Mouse (Mus musculus) limb, embryonic 14.5 days (tissue): ENCODE data around the gene Otof. TPM values are rescaled to one million over a fixed set of nuclear protein-coding genes. Genes with fewer than 3 reads are reported as not detected.
A peak's percentile ranks its signal among the peaks of the same experiment; 100 is the strongest.

Source experiments
- ATAC-seq: fragments of 200-750 bp; cut with Nextera tagmentation; 2 replicates; pipeline ENCODE4 v1.8.0; 2017; ENCODE audit warnings: low read depth, moderate number of reproducible peaks, moderate TSS enrichment; ENCODE audit not compliant: low FRiP score
- DNase-seq: peaks from one replicate; pipeline ENCODE4 v3.0.0-alpha.2; 2015; ENCODE audit warnings: low spot score
- H3K27ac ChIP-seq: fragments of 300-500 bp; sonication (generic); replicated peaks from 2 replicates; pipeline ENCODE4 v1.5.1; 2014; ENCODE audit warnings: low read depth, mild to moderate bottlenecking, low read length, moderate library complexity, mixed read lengths
- H3K27me3 ChIP-seq: fragments of 300-500 bp; sonication (generic); 2 replicates; pipeline ENCODE4 v1.6.1; 2014; ENCODE audit warnings: low read length, mixed read lengths; ENCODE audit not compliant: control insufficient read depth, insufficient read depth
- H3K36me3 ChIP-seq: fragments of 300-500 bp; sonication (generic); 2 replicates; pipeline ENCODE4 v1.6.1; 2014; ENCODE audit warnings: mild to moderate bottlenecking, low read length, moderate library complexity, mixed read lengths; ENCODE audit not compliant: control insufficient read depth, insufficient read depth
- H3K4me1 ChIP-seq: fragments of 300-500 bp; sonication (generic); 2 replicates; pipeline ENCODE4 v1.6.1; 2014; ENCODE audit warnings: antibody characterized with exemption, low read length, mixed read lengths; ENCODE audit not compliant: control insufficient read depth, insufficient read depth
- H3K4me2 ChIP-seq: fragments of 300-500 bp; sonication (generic); replicated peaks from 2 replicates; pipeline ENCODE4 v1.6.1; 2014; ENCODE audit warnings: low read depth, mild to moderate bottlenecking, low read length, moderate library complexity; ENCODE audit not compliant: severe bottlenecking
- H3K4me3 ChIP-seq: fragments of 300-500 bp; sonication (generic); replicated peaks from 2 replicates; pipeline ENCODE4 v1.5.1; 2014; ENCODE audit warnings: low read length
- H3K9ac ChIP-seq: fragments of 300-500 bp; sonication (generic); 2 replicates; pipeline ENCODE4 v1.6.1; 2014; ENCODE audit warnings: mild to moderate bottlenecking, low read depth, low read length, moderate library complexity; ENCODE audit not compliant: severe bottlenecking
- H3K9me3 ChIP-seq: fragments of 300-500 bp; sonication (generic); 2 replicates; pipeline ENCODE4 v1.6.1; 2016; ENCODE audit warnings: low read length; ENCODE audit not compliant: control insufficient read depth
- POLR2A ChIP-seq: fragments of 200-500 bp; IDR thresholded peaks from 2 replicates; pipeline ENCODE4 v1.8.0; 2012; ENCODE audit warnings: inconsistent platforms, mild to moderate bottlenecking, moderate library complexity, borderline replicate concordance; ENCODE audit not compliant: insufficient read depth, insufficient read length; ENCODE audit errors: extremely low read depth
- WGBS: fragments of 180-500 bp; shearing (Covaris S2); extraction: QIAGEN DNeasy Blood & Tissue Kit; methylation state at CpG from one replicate; pipeline ENCODE4 v1.1.7; 2014; 5-methylcytosine and 5-hydroxymethylcytosine counted together
- polyA plus RNA-seq, 2 experiments: library from polyadenylated mRNA; depleted of rRNA in 1 of 2; stranded (reverse) in 1 of 2; unstranded in 1 of 2; fragments of >200 nt; fragmentation: Nextera tagmentation in 1 of 2; extraction: Ambion mirVana in 1 of 2; gene quantifications; 2 replicates each; pipeline versions ENCODE4 v1.2.1 to v1.2.3; 2012 to 2014

The Otof gene
- polyA plus RNA-seq, 2 experiments = 0.29 to 1.0 TPM

DNA sequence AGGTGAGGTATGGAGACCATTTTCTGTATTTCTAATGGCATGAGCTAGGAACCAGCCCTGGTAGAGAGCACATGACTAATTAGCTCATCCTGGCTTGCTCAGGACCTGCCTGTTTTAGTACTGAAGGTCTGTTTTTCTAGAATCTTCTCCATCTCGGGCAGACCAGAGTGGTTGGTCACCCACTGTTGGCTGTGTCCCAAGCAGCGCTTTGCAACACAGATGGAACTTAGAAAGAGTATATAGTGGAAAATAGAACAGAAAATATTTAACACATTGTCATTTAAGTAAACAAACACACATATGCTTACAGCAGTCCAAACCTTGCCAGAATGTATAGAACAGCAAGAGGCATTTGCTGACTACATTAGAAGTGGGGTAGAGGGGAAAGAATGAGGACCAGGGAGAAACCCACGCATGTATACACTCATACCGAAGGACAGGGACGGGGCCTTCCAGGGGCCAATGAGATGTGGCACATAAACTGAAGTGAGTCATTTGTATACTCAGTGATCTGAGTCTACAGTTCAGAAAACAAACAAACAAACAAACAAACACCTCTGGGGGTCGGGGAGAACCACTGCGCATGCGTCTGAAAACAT, 21.3 kb downstream of the Otof start:
- ATAC-seq (no peak), DNase-seq (no peak)
- 87% methylated on average over 8 of the region's 8 CpGs for WGBS

DNA sequence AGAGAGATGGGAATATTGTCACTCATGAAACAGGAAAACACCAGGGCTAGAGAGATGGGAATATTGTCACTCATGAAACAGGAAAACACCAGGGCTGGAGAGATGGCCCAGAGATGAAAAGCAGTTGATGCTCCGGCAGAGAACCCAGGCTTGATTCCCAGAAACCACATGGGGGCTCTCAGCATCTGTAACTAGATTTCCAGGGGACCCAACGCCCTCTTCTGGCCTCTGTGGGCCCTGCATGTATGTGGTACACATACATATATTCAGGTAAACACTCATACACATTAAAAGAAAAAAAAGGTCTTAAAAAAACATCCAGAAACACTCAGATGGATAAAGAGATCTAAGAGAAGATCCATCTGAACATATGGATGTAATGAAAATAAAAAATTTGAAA, 22.8 kb downstream of the Otof start:
- Histone ChIP-seq H3K36me3 (no peaks in the 10 kb centered on the region), H3K4me2 (no peak overlapping the region), H3K27me3 (no peaks in the 10 kb centered on the region), H3K4me3 (no peak overlapping the region), H3K9me3 (no peaks in the 10 kb centered on the region), H3K4me1 (no peaks in the 10 kb centered on the region), H3K27ac (no peak overlapping the region), H3K9ac (no peak overlapping the region)
- no peak for TF ChIP-seq POLR2A
- no peak for DNase-seq
- no peak for ATAC-seq
- WGBS = 41% methylated on average over 2 of the region's 2 CpGs

More for the DNA sequence above, 21.3 kb downstream of the Otof start:
- H3K4me1 ChIP-seq = no peaks in the 10 kb centered on the region
- H3K27me3 ChIP-seq = no peaks in the 10 kb centered on the region
- no peak for TF ChIP-seq POLR2A
- no peaks in the 10 kb centered on the region for H3K36me3 ChIP-seq
- no peak overlapping the region for H3K4me2 ChIP-seq
- H3K27ac ChIP-seq = no peak overlapping the region
- H3K9me3 ChIP-seq = no peaks in the 10 kb centered on the region
- no peak overlapping the region for H3K9ac ChIP-seq
- H3K4me3 ChIP-seq = no peak overlapping the region

DNA sequence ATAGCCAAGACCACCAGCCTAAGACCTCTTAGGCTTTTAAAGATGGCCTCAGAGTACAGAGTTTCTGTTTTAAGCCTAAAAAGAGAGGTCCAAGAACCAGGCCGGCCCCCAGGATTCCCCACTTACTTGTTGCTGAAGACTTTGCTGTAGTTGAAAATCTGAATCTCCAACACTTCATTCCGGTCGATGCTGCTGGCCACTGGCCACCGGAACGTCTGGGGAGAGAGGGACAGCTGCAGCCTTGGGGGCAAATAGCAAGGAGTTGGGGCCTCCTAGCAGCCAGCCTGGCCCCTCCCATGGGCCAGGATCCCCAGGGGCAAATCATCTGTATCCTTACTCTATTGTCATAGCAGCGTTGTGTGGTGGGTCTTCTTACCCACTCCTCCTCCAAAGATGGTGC, 34.3 kb downstream of the Otof start:
- DNase-seq (no peak), ATAC-seq (no peak)
- H3K36me3 ChIP-seq = no peaks in the 10 kb centered on the region
- H3K27me3 ChIP-seq = no peaks in the 10 kb centered on the region
- no peaks in the 10 kb centered on the region for H3K9me3 ChIP-seq
- H3K4me3 ChIP-seq = no peak overlapping the region
- TF ChIP-seq POLR2A = no peak
- H3K4me1 ChIP-seq = no peaks in the 10 kb centered on the region
- H3K4me2 ChIP-seq = no peak overlapping the region
- 82% methylated on average over 6 of the region's 6 CpGs for WGBS
- H3K9ac ChIP-seq = no peak overlapping the region
- no peak overlapping the region for H3K27ac ChIP-seq

DNA sequence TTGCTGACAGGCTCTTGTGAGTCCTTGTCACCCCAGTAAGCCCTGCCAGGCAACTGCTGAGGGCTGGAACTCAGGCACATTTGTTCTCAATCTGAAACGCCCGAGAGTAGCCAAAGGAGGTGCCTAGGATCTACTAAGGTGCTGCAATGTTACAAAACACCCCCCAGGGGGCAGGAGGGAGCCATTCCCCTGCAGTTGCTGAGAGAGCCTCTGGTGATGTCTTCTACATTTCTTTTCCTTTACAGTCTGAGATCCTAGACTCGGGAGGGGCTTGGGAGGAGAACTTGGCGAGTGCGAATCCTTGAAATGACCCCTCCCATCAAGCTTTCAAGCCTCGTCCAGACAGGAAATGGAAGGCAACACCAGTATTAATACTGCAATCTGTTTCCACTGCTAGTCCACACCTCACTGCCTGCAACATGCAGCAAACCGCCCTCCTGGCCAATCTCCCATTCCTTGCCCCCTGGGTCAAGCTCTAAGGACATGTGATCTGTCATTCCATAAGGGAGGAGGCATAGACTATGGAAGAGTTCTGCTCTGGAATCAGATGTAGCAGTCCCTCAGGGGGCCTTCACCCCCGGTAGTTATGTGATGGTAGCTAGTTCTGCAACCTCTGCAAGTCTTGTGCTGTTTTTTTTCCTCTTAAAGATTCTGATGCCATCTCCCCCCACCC, 38.0 kb downstream of the Otof start:
- Histone ChIP-seq H3K9ac (no peak overlapping the region), H3K27ac (no peak overlapping the region), H3K4me2 (no peak overlapping the region), H3K4me3 (no peak overlapping the region), H3K36me3 (no peaks in the 10 kb centered on the region), H3K9me3 (no peaks in the 10 kb centered on the region), H3K27me3 (no peaks in the 10 kb centered on the region), H3K4me1 (no peaks in the 10 kb centered on the region)
- TF ChIP-seq POLR2A = no peak
- ATAC-seq (peak; percentile 60), DNase-seq (peak; percentile 80)
- 22% methylated on average over 8 of the region's 8 CpGs for WGBS

DNA sequence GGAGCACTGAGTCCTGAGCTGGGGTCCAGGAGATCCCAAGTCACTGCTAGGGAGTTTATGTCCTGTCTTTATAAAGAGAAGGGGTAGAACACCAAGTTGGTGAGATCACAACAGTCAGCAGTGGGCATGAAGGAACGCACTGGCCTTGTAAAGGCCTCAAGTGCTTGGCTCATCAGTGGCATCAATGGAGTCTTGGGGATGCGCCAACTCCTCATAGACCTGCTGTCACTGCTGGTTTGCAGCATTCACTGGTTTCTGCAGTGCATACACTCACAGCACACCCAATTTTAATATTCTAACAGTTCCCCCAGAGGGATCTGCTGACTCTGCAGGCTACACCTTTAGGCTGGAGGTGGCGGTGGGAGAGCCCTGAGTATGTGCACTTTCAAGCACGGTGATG, 38.6 kb downstream of the Otof start:
- Histone ChIP-seq H3K4me3 (no peak overlapping the region), H3K36me3 (no peaks in the 10 kb centered on the region), H3K9ac (no peak overlapping the region), H3K27ac (no peak overlapping the region), H3K27me3 (no peaks in the 10 kb centered on the region), H3K4me2 (no peak overlapping the region), H3K4me1 (no peaks in the 10 kb centered on the region), H3K9me3 (no peaks in the 10 kb centered on the region)
- DNase-seq = no peak
- TF ChIP-seq POLR2A = no peak
- 93% methylated on average over 4 of the region's 4 CpGs for WGBS
- ATAC-seq = no peak
